Mouse (Mus musculus): Measurements from ENCODE around the gene Spocd1. TPM values are rescaled to one million over a fixed set of nuclear protein-coding genes. Genes with fewer than 3 reads are reported as not detected.
A peak's percentile ranks its signal among the peaks of the same experiment; 100 is the strongest.

The Spocd1 gene
- polyA plus RNA-seq, 1 experiment from 2014 or later: not detected

GRCm38 (mm10) chr4:129905032-129905431, 24.0 kb upstream of the Spocd1 start:
- Histone ChIP-seq H3K9me3 (ENCODE audit: control insufficient read depth, low read length) (no peaks in the 10 kb centered on the region), H3K4me3 (ENCODE audit: low read depth, low read length) (no peak overlapping the region), H3K36me3 (ENCODE audit: control insufficient read depth, insufficient read depth, low read length) (no peaks in the 10 kb centered on the region), H3K27ac (replicated peaks) (no peak overlapping the region), H3K4me1 (replicated peaks; ENCODE audit: control insufficient read depth, insufficient read depth) (no peaks in the 10 kb centered on the region), H3K27me3 (ENCODE audit: control insufficient read depth, insufficient read depth, low read length) (no peaks in the 10 kb centered on the region), H3K4me2 (replicated peaks; ENCODE audit: low read depth) (no peak overlapping the region), H3K9ac (ENCODE audit: low read length) (no peak overlapping the region)
- 85% methylated on average over 3 of the region's 3 CpGs for WGBS
- no peak for DNase-seq (ENCODE audit: low spot score)
- TF ChIP-seq CTCF (IDR thresholded peaks at IDR 0.05; ENCODE audit: low read depth): no peak
- no peak for TF ChIP-seq EP300 (optimal IDR thresholded peaks at IDR 0.05)
- ATAC-seq (ENCODE audit: low FRiP score, low TSS enrichment): peak; percentile 50; the same call in 1 of the 2 replicates

GRCm38 (mm10) chr4:129906016-129906415, 23.0 kb upstream of the Spocd1 start:
- 64% methylated on average over 13 of the region's 13 CpGs for WGBS
- TF ChIP-seq CTCF (IDR thresholded peaks at IDR 0.05; ENCODE audit: low read depth) (no peak), EP300 (optimal IDR thresholded peaks at IDR 0.05) (no peak)
- no peak overlapping the region for H3K9ac ChIP-seq (ENCODE audit: low read length)
- DNase-seq (ENCODE audit: low spot score): no peak
- no peaks in the 10 kb centered on the region for H3K4me1 ChIP-seq (replicated peaks; ENCODE audit: control insufficient read depth, insufficient read depth)
- H3K36me3 ChIP-seq (ENCODE audit: control insufficient read depth, insufficient read depth, low read length): no peaks in the 10 kb centered on the region
- no peak overlapping the region for H3K27ac ChIP-seq (replicated peaks)
- ATAC-seq (ENCODE audit: low FRiP score, low TSS enrichment): no peak
- no peaks in the 10 kb centered on the region for H3K27me3 ChIP-seq (ENCODE audit: control insufficient read depth, insufficient read depth, low read length)
- no peaks in the 10 kb centered on the region for H3K9me3 ChIP-seq (ENCODE audit: control insufficient read depth, low read length)
- H3K4me3 ChIP-seq (ENCODE audit: low read depth, low read length): no peak overlapping the region
- H3K4me2 ChIP-seq (replicated peaks; ENCODE audit: low read depth): no peak overlapping the region

GRCm38 (mm10) chr4:129908836-129909235, 20.2 kb upstream of the Spocd1 start:
- H3K4me3 ChIP-seq (ENCODE audit: low read depth, low read length): no peak overlapping the region
- no peak for ATAC-seq (ENCODE audit: low FRiP score, low TSS enrichment)
- no peaks in the 10 kb centered on the region for H3K9me3 ChIP-seq (ENCODE audit: control insufficient read depth, low read length)
- H3K36me3 ChIP-seq (ENCODE audit: control insufficient read depth, insufficient read depth, low read length): no peaks in the 10 kb centered on the region
- TF ChIP-seq EP300 (optimal IDR thresholded peaks at IDR 0.05) (no peak), CTCF (IDR thresholded peaks at IDR 0.05; ENCODE audit: low read depth) (no peak)
- H3K9ac ChIP-seq (ENCODE audit: low read length): no peak overlapping the region
- no peaks in the 10 kb centered on the region for H3K27me3 ChIP-seq (ENCODE audit: control insufficient read depth, insufficient read depth, low read length)
- DNase-seq (ENCODE audit: low spot score): no peak
- H3K4me2 ChIP-seq (replicated peaks; ENCODE audit: low read depth): no peak overlapping the region
- H3K27ac ChIP-seq (replicated peaks): no peak overlapping the region
- peaks cover 2% of the 10 kb centered on the region for H3K4me1 ChIP-seq (replicated peaks; ENCODE audit: control insufficient read depth, insufficient read depth)
- WGBS: 34% methylated on average over 3 of the region's 3 CpGs

GRCm38 (mm10) chr4:129909261-129909731, 19.8 kb upstream of the Spocd1 start:
- Histone ChIP-seq H3K9ac (ENCODE audit: low read length) (no peak overlapping the region), H3K36me3 (ENCODE audit: control insufficient read depth, insufficient read depth, low read length) (no peaks in the 10 kb centered on the region), H3K27ac (replicated peaks) (no peak overlapping the region), H3K4me3 (ENCODE audit: low read depth, low read length) (no peak overlapping the region), H3K4me1 (replicated peaks; ENCODE audit: control insufficient read depth, insufficient read depth) (peaks cover 5% of the 10 kb centered on the region), H3K9me3 (ENCODE audit: control insufficient read depth, low read length) (no peaks in the 10 kb centered on the region), H3K27me3 (ENCODE audit: control insufficient read depth, insufficient read depth, low read length) (no peaks in the 10 kb centered on the region), H3K4me2 (replicated peaks; ENCODE audit: low read depth) (no peak overlapping the region)
- DNase-seq (ENCODE audit: low spot score): no peak
- no peak for ATAC-seq (ENCODE audit: low FRiP score, low TSS enrichment)
- no peak for TF ChIP-seq EP300 (optimal IDR thresholded peaks at IDR 0.05)
- TF ChIP-seq CTCF (IDR thresholded peaks at IDR 0.05; ENCODE audit: low read depth): no peak
- 51% methylated on average over 4 of the region's 4 CpGs for WGBS

- no peak overlapping the region for H3K27ac ChIP-seq (replicated peaks)
- 77% methylated on average over 3 of the region's 3 CpGs for WGBS
- H3K4me3 ChIP-seq (ENCODE audit: low read depth, low read length): no peak overlapping the region
- H3K36me3 ChIP-seq (ENCODE audit: control insufficient read depth, insufficient read depth, low read length): no peaks in the 10 kb centered on the region
- TF ChIP-seq EP300 (optimal IDR thresholded peaks at IDR 0.05): no peak
- DNase-seq (ENCODE audit: low spot score) (no peak), ATAC-seq (ENCODE audit: low FRiP score, low TSS enrichment) (no peak)
- H3K27me3 ChIP-seq (ENCODE audit: control insufficient read depth, insufficient read depth, low read length): no peaks in the 10 kb centered on the region
- H3K4me1 ChIP-seq (replicated peaks; ENCODE audit: control insufficient read depth, insufficient read depth): peaks cover 13% of the 10 kb centered on the region
- no peak overlapping the region for H3K4me2 ChIP-seq (replicated peaks; ENCODE audit: low read depth)
- H3K9me3 ChIP-seq (ENCODE audit: control insufficient read depth, low read length): no peaks in the 10 kb centered on the region
- H3K9ac ChIP-seq (ENCODE audit: low read length): no peak overlapping the region
These were observed 16.1 kb upstream of the Spocd1 start for GRCm38 (mm10) chr4:129912998-129913397.

GRCm38 (mm10) chr4:129913761-129914644, 15.0 kb upstream of the Spocd1 start:
- peaks cover 13% of the 10 kb centered on the region for H3K4me1 ChIP-seq (replicated peaks; ENCODE audit: control insufficient read depth, insufficient read depth)
- TF ChIP-seq CTCF (IDR thresholded peaks at IDR 0.05; ENCODE audit: low read depth) (no peak), EP300 (optimal IDR thresholded peaks at IDR 0.05) (no peak)
- H3K27me3 ChIP-seq (ENCODE audit: control insufficient read depth, insufficient read depth, low read length): no peaks in the 10 kb centered on the region
- no peaks in the 10 kb centered on the region for H3K36me3 ChIP-seq (ENCODE audit: control insufficient read depth, insufficient read depth, low read length)
- H3K4me3 ChIP-seq (ENCODE audit: low read depth, low read length): peak overlapping the region; percentile 17; the same call in 1 of the 2 replicates
- DNase-seq (ENCODE audit: low spot score): peak; percentile 73
- no peaks in the 10 kb centered on the region for H3K9me3 ChIP-seq (ENCODE audit: control insufficient read depth, low read length)
- peak; percentile 88 for ATAC-seq (ENCODE audit: low FRiP score, low TSS enrichment)
- peak overlapping the region; percentile 65 for H3K27ac ChIP-seq (replicated peaks)
- H3K9ac ChIP-seq (ENCODE audit: low read length): peak overlapping the region; percentile 35; the same call in 1 of the 2 replicates
- 8% methylated on average over 16 of the region's 16 CpGs for WGBS
- peak overlapping the region; percentile 49 for H3K4me2 ChIP-seq (replicated peaks; ENCODE audit: low read depth)

All from stomach, postnatal 0 days (tissue).